Mouse (Mus musculus) stomach, embryonic 14.5 days (tissue): ENCODE measurements around the gene Rtel1. TPM values are rescaled to one million over a fixed set of nuclear protein-coding genes. Genes with fewer than 3 reads are reported as not detected.
A peak's percentile ranks its signal among the peaks of the same experiment; 100 is the strongest.

ENCODE experiments used
- ATAC-seq: fragments of 200-750 bp; cut with Nextera tagmentation; 2 replicates; pipeline ENCODE4 v1.8.0; 2017; ENCODE audit warnings: low read depth, moderate TSS enrichment; ENCODE audit not compliant: insufficient number of reproducible peaks, insufficient read depth, low FRiP score
- H3K27ac ChIP-seq: fragments of 300-500 bp; sonication (generic); 2 replicates; pipeline ENCODE4 v1.5.1; 2014; ENCODE audit warnings: mild to moderate bottlenecking, low read length, moderate library complexity, mixed read lengths
- H3K27me3 ChIP-seq: fragments of 300-500 bp; sonication (generic); 2 replicates; pipeline ENCODE4 v1.6.1; 2014; ENCODE audit warnings: low read length, control low read depth, mixed read lengths; ENCODE audit not compliant: control insufficient read depth, insufficient read depth
- H3K36me3 ChIP-seq: fragments of 300-500 bp; sonication (generic); 2 replicates; pipeline ENCODE4 v1.6.1; 2014; ENCODE audit warnings: mild to moderate bottlenecking, control low read depth, low read length, moderate library complexity, mixed read lengths; ENCODE audit not compliant: control insufficient read depth, insufficient read depth
- H3K4me1 ChIP-seq: fragments of 300-500 bp; sonication (generic); 2 replicates; pipeline ENCODE4 v1.6.1; 2014; ENCODE audit warnings: low read length, control low read depth, mixed read lengths; ENCODE audit not compliant: control insufficient read depth, insufficient read depth
- H3K4me2 ChIP-seq: fragments of 300-500 bp; sonication (generic); replicated peaks from 2 replicates; pipeline ENCODE4 v1.6.1; 2014; ENCODE audit warnings: low read depth, low read length, control low read depth
- H3K4me3 ChIP-seq: fragments of 300-500 bp; sonication (generic); 2 replicates; pipeline ENCODE4 v1.5.1; 2014; ENCODE audit warnings: low read depth, low read length, control low read depth
- H3K9ac ChIP-seq: fragments of 300-500 bp; sonication (generic); replicated peaks from 2 replicates; pipeline ENCODE4 v1.6.1; 2014; ENCODE audit warnings: low read depth, mild to moderate bottlenecking, control low read depth, low read length, moderate library complexity, mixed read lengths
- H3K9me3 ChIP-seq: fragments of 300-500 bp; sonication (generic); 2 replicates; pipeline ENCODE4 v1.6.1; 2016; ENCODE audit warnings: low read depth, low read length, control low read depth; ENCODE audit not compliant: control insufficient read depth
- WGBS: fragments of 180-500 bp; shearing (Covaris S2); extraction: QIAGEN DNeasy Blood & Tissue Kit; methylation state at CpG from one replicate; pipeline ENCODE4 v1.1.7; 2014; 5-methylcytosine and 5-hydroxymethylcytosine counted together
- polyA plus RNA-seq: library from polyadenylated mRNA; unstranded; fragments of >200 nt; fragmentation: Nextera tagmentation; extraction: Ambion mirVana; gene quantifications from 2 replicates; pipeline ENCODE4 v1.2.1, GENCODE M21; 2014

The Rtel1 gene
- polyA plus RNA-seq, 1 experiment from 2014 or later: 48.3 TPM

GRCm38 (mm10) chr2:181385885-181386284, 66.3 kb downstream of the Rtel1 start:
- Histone ChIP-seq H3K4me2 (no peak overlapping the region), H3K36me3 (peaks cover 23% of the 10 kb centered on the region), H3K27me3 (no peaks in the 10 kb centered on the region), H3K4me3 (no peak overlapping the region), H3K9ac (no peak overlapping the region), H3K27ac (no peak overlapping the region), H3K9me3 (no peaks in the 10 kb centered on the region), H3K4me1 (no peaks in the 10 kb centered on the region)
- 64% methylated on average over 3 of the region's 3 CpGs for WGBS
- no peak for ATAC-seq

GRCm38 (mm10) chr2:181386663-181387210, 67.2 kb downstream of the Rtel1 start:
- peaks cover 16% of the 10 kb centered on the region for H3K36me3 ChIP-seq
- 73% methylated on average over 4 of the region's 4 CpGs for WGBS

GRCm38 (mm10) chr2:181390136-181390870, 70.8 kb downstream of the Rtel1 start:
- Histone ChIP-seq H3K4me3 (no peak overlapping the region), H3K4me1 (no peaks in the 10 kb centered on the region), H3K27me3 (no peaks in the 10 kb centered on the region), H3K27ac (no peak overlapping the region), H3K9ac (no peak overlapping the region), H3K36me3 (no peaks in the 10 kb centered on the region; the same call in 1 of the 2 replicates), H3K9me3 (no peaks in the 10 kb centered on the region), H3K4me2 (no peak overlapping the region)
- 73% methylated on average over 4 of the region's 4 CpGs for WGBS
- no peak for ATAC-seq

More at GRCm38 (mm10) chr2:181386663-181387210, 67.2 kb downstream of the Rtel1 start:
- H3K27me3 ChIP-seq: no peaks in the 10 kb centered on the region
- no peak overlapping the region for H3K9ac ChIP-seq
- no peak for ATAC-seq
- H3K4me1 ChIP-seq: no peaks in the 10 kb centered on the region
- no peak overlapping the region for H3K27ac ChIP-seq
- no peaks in the 10 kb centered on the region for H3K9me3 ChIP-seq
- no peak overlapping the region for H3K4me2 ChIP-seq
- no peak overlapping the region for H3K4me3 ChIP-seq

DNA sequence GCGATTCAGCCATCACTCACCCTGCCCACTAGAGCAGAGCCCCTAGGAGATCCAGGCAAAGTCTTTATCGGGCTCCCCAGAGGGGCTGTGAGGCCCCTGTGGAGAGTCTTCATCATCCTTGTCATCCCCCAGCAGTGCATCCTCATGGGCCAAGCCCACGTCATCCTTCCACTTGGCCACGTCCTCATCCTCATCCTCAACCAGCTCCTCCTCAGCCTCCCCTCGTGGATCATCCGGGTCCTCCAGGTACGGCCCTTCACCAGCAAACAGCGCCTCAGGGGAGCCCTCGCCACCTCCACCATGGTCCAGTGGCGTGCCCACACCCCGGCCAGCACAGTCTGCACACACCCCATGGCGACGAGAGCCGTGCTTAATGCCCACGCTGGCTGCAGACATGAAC, 71.5 kb downstream of the Rtel1 start:
- no peaks in the 10 kb centered on the region; the same call in 1 of the 2 replicates for H3K36me3 ChIP-seq
- no peak for ATAC-seq
- no peaks in the 10 kb centered on the region for H3K27me3 ChIP-seq
- no peaks in the 10 kb centered on the region for H3K4me1 ChIP-seq
- no peak overlapping the region for H3K27ac ChIP-seq
- H3K4me3 ChIP-seq: no peak overlapping the region
- H3K9me3 ChIP-seq: no peaks in the 10 kb centered on the region
- H3K4me2 ChIP-seq: no peak overlapping the region
- 88% methylated on average over 15 of the region's 15 CpGs for WGBS
- H3K9ac ChIP-seq: no peak overlapping the region

GRCm38 (mm10) chr2:181391541-181391940, 72.0 kb downstream of the Rtel1 start:
- Histone ChIP-seq H3K36me3 (no peaks in the 10 kb centered on the region; the same call in 1 of the 2 replicates), H3K27me3 (no peaks in the 10 kb centered on the region), H3K4me1 (no peaks in the 10 kb centered on the region), H3K4me2 (no peak overlapping the region), H3K4me3 (no peak overlapping the region), H3K9ac (no peak overlapping the region), H3K9me3 (no peaks in the 10 kb centered on the region), H3K27ac (no peak overlapping the region)
- WGBS: 75% methylated on average over 2 of the region's 2 CpGs
- no peak for ATAC-seq

DNA sequence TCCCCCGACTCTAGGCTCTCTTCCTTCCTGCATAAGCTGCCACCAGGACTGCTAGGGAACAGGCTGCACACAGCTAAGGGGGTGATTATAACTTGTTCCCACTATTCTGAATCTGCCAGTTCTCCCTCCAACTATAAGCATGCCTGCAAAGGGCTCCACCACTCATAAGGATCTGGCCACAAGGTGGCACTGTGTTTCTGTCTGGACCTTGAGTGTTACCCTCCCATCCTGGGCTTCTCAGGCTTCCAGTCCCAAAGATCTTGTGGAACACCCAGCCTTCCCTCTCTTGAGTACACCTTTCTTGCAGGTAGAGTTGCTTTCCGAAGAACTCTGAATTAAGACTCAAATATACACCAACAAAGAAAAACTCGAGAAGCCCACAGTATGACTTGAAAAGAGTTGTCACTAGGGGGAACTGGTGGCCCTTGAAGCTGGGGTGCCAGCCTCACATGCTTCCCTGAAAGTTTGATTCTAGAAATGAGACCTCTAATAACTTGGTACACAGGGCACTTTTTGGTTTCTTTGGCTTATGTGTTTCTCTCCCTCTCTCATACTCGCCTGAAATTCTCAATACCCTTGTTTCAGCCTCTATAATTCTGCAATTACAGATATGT, 73.2 kb downstream of the Rtel1 start:
- H3K4me2 ChIP-seq: no peak overlapping the region
- H3K4me3 ChIP-seq: no peak overlapping the region
- no peak overlapping the region for H3K9ac ChIP-seq
- no peaks in the 10 kb centered on the region for H3K27me3 ChIP-seq
- H3K4me1 ChIP-seq: no peaks in the 10 kb centered on the region
- H3K36me3 ChIP-seq: no peaks in the 10 kb centered on the region; the same call in 1 of the 2 replicates
- peak; percentile 77 for ATAC-seq
- no peak overlapping the region for H3K27ac ChIP-seq
- 35% methylated on average over 4 of the region's 4 CpGs for WGBS
- H3K9me3 ChIP-seq: no peaks in the 10 kb centered on the region

GRCm38 (mm10) chr2:181394086-181394485, 74.5 kb downstream of the Rtel1 start:
- Histone ChIP-seq H3K27ac (no peak overlapping the region), H3K9me3 (no peaks in the 10 kb centered on the region), H3K36me3 (no peaks in the 10 kb centered on the region; the same call in 1 of the 2 replicates), H3K27me3 (no peaks in the 10 kb centered on the region), H3K9ac (no peak overlapping the region), H3K4me2 (no peak overlapping the region), H3K4me3 (no peak overlapping the region), H3K4me1 (no peaks in the 10 kb centered on the region)
- ATAC-seq: no peak
- WGBS: 89% methylated on average over 3 of the region's 3 CpGs

DNA sequence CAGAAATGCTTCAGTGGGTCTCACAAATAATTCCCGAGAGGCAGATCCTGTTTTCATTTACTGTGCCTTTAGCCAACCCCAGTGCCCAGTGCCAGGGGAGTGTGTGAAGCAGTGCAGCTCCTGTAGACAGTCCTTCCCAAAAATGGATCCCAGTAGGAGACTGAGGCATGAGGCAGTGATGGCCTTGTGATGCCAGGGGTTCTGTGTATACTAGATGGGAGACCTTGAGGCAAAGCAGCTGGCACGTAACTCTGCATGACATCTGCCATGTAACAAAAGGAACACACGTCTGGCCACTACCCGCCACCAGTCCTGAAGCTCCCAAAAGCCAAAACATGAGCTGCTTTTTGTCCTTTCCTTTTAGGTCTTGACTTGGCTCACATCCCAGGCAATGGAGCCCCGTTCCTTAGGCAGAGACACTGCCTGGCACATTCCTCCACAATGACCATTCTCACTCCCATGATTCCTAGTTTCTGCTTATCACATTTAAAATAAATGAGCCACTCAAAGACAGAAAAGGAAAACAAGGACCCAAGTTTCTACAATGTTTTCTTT, 77.7 kb downstream of the Rtel1 start:
- Histone ChIP-seq H3K4me1 (no peaks in the 10 kb centered on the region), H3K4me3 (no peak overlapping the region), H3K9me3 (no peaks in the 10 kb centered on the region), H3K9ac (no peak overlapping the region), H3K27ac (no peak overlapping the region), H3K27me3 (no peaks in the 10 kb centered on the region), H3K36me3 (no peaks in the 10 kb centered on the region), H3K4me2 (no peak overlapping the region)
- WGBS: 68% methylated on average over 5 of the region's 5 CpGs
- no peak for ATAC-seq
